Mouse (Mus musculus) cerebellum, postnatal 10 days (tissue): ENCODE measurements around the gene Atp10a.
"Not testable (repeated sequence)": the region's sequence is repeated elsewhere in the genome, so short reads cannot be mapped to it uniquely, and the experiment has no call there.

Source experiments
- DNase-seq, 2 experiments: peaks; one replicate each; pipeline ENCODE4 v3.0.0; 2021; ENCODE audit warnings: mixed read lengths in 2 of 2

The Atp10a gene

GRCm38 (mm10) chr7:58797281-58797680 lies 141.3 kb downstream of the Atp10a start:
- DNase-seq, result peak in 1 of 2 experiments; percentile 2

DNA sequence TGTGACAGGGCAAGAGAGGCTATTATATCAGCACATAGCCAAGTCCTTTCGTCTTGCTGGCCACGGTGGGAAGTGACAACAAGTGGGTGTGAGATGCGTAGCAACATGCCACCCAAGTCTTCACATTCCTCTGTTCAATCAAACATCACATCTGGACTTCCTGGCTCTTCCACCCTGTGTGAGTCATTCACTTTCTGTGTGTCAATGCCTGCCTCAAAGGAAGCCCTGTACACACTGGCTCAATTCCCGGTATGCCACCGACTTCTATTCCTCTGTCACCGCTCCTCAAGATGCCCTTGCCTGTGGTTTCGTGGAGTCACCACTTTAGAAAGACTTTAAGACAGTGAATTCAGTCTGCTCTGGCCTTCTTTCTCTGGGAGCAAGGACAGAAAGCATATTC lies 144.9 kb downstream of the Atp10a start:
- no peak for DNase-seq

DNA sequence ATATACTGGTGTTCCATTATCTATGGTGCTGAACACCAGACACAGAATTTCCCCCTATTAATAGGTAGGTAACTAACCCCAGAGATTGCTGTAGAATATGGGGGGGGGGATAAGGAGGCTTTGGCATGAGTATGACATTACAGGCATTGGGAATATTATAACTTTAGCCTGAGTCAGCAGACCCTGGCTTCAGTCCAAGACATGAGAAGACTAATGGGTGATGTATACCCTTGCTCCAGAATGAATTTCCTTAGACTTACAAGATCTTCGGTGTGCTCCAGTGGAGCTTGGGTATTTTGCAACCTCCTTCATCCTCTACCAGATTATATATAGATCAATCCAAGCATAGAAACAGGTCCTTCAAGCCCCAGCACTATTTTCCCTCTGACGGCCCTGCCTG lies 145.8 kb downstream of the Atp10a start:
- DNase-seq, result no peak

GRCm38 (mm10) chr7:58822147-58822681 lies 166.2 kb downstream of the Atp10a start:
- DNase-seq, result no peak

DNA sequence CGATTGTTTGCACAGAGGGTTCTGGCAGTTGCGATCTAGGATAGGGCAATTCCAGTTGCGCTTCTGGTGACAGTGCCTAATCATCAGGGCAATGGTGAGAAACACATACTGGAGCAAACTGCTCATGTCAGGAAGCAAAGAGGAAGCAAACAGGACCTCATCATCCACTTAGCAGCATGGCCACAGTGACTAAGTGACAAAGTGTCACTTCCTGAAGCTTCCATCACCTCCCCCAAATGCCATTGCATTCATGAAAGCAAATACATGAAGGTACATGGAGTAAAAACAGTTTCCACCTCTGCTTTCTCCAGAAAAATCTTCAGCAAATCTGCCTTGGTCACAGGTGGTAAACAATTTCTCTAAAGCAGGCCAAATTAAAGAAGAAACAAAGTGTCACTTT lies 168.7 kb downstream of the Atp10a start:
- no peak for DNase-seq

DNA sequence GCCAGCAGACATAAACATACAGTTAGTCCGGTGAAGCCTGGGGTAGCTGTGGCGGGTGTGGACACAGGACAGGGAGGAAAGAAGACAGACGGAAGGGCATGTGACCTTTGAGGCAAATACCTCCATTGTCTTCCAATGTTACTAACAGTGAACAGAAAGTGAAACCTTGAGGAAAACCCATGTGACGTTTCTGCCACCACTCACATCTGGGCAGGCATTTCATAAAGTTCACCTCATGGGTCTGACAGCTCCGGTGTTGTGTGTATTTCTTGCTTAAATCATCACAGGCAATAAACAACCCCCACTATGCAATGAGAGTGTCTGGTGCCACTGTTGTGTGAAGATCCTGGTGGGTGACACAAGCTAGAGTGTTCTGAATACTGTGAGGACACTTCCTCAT lies 173.1 kb downstream of the Atp10a start:
- no peak for DNase-seq

DNA sequence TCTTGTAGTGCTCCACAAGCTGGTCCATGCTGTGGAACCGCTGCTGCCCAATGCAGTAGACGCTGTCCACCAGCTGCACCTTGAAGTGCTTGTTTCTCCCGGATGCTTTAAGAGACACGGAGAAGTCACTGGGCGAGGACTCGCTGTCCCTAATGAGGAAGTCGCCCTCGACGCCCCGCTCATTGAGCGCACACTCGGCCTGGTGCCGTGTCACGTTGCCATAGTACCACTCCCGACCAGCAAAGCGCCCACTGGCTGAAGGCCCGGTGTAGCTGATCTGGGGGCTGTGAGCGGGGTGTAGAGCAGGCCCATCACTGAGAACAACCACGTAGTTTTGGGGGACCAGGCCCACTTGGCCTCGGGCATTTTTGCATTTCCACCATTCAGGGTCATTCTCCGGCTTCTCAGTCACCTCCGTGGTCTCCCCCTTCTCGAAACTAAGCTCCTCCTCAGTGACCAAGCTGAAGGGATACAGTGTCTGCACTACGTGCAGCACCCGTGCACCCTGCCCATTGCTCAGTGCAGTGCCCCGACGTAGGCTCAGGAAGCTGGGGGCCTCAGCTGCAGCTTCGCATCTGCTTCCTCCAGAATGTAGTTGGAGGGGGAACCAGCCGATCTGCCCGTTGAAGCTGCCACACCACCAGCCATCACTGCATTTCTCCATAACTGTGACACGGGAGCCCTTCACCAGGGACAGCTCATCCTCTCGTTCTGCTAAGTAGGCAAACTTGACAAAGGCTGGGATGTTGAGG lies 181.1 kb downstream of the Atp10a start:
- DNase-seq, result not testable (repeated sequence)

GRCm38 (mm10) chr7:58840367-58840766 lies 184.4 kb downstream of the Atp10a start:
- DNase-seq, result no peak

GRCm38 (mm10) chr7:58841066-58841465 lies 185.1 kb downstream of the Atp10a start:
- DNase-seq, result no peak

DNA sequence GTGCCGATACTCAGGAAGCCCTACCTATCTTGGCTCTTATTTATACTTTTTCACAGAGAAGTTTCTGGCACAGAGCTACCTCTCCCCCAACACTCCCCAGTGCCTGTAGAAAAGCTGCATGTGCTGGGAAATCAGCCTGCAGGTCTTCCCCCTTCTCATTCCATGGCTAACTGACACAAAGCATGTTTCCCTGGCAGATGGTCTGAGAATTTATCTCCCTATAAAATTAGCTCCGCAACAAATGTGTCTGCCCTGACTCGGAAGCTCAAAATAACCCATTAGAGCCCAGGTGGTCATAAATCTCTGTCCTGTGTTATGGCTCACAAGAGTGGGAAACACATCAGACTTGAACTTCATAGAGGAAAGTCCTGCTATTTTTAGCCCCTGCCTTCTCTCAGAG lies 186.9 kb downstream of the Atp10a start:
- peak in 1 of 2 experiments; percentile 45 for DNase-seq

GRCm38 (mm10) chr7:58843767-58844445 lies 187.9 kb downstream of the Atp10a start:
- peak; percentile 91 for DNase-seq

DNA sequence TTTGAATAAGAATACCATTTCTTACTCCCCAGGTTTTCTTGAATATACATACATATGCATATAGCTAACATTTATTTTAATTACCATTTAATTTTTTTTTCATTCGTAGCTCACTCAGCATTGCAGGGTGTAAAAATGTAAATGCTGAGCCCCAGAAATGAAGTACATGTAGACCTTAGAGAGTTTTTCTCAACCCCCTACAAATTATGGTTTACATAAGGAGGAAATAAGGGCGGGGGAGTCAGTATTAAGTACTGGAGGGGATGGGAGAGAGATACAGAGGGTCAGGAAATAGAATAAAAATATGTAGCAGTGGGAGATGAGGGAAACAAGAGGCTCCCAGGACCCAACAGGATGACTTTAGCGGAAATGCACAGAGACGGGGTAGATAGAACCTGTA lies 188.5 kb downstream of the Atp10a start:
- no peak for DNase-seq

DNA sequence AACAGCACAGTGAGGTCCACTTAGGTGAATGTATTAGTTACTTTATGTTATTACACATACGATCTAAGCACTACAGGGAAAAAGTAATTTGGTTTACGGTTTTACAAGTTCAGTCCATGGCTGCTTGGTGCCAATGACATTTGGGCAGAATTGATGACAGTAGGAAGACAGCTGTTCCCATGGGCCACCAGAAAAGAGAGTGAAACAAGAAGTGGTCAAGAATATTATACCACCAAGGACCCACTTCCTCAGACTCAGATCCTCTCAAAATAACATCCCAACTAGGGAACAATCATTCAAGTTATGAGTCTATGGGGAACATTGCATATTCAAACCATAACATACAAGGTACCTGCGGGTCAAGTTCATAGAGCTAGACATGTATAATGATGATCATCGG lies 203.0 kb downstream of the Atp10a start:
- DNase-seq, result no peak

GRCm38 (mm10) chr7:58863174-58863573 lies 207.2 kb downstream of the Atp10a start:
- no peak for DNase-seq

GRCm38 (mm10) chr7:58866865-58867614 lies 211.1 kb downstream of the Atp10a start:
- no peak for DNase-seq

GRCm38 (mm10) chr7:58870661-58871060 lies 214.7 kb downstream of the Atp10a start:
- peak; percentile 3 to 10 for DNase-seq

- no peak for DNase-seq
These were observed 217.7 kb downstream of the Atp10a start for GRCm38 (mm10) chr7:58873676-58874075.
